Mouse (Mus musculus): Measurements from ENCODE around the gene Actn2.

- no peak for TF ChIP-seq CTCF (IDR thresholded peaks at IDR 0.05; ENCODE audit: low read depth)
- TF ChIP-seq EP300 (IDR thresholded peaks at IDR 0.05; ENCODE audit: low read depth): no peak
These were observed 90.1 kb downstream of the Actn2 start for GRCm38 (mm10) chr13:12250496-12250895.
